Mouse (Mus musculus) CH12.LX (cell line): ENCODE data around the gene Nexn. TPM values are rescaled to one million over a fixed set of nuclear protein-coding genes. Genes with fewer than 3 reads are reported as not detected.

Experiments
- DNase-seq: peaks from one replicate; pipeline ENCODE4 v3.0.0-alpha.2; 2013; ENCODE audit errors: extremely low read depth
- H3K27ac ChIP-seq: 2 replicates; pipeline ENCODE4 v1.5.1; 2012; ENCODE audit warnings: low read depth, mild to moderate bottlenecking, control low read depth, moderate library complexity; ENCODE audit not compliant: insufficient read depth
- H3K27me3 ChIP-seq: replicated peaks from 2 replicates; pipeline ENCODE3; 2012; ENCODE audit warnings: inconsistent platforms
- H3K36me3 ChIP-seq, 2 experiments: replicated peaks in 1 of 2; 2 replicates each; pipeline versions ENCODE3 to v1.6.1; 2012; ENCODE audit warnings: inconsistent platforms in 1 of 2, low read length in 1 of 2, mild to moderate bottlenecking in 1 of 2, mixed read lengths in 1 of 2, moderate library complexity in 1 of 2; ENCODE audit not compliant: control insufficient read depth in 1 of 2, insufficient read depth in 1 of 2
- H3K4me1 ChIP-seq, 2 experiments: 2 replicates each; pipeline ENCODE4 v1.6.1; 2012; ENCODE audit warnings: inconsistent platforms in 1 of 2, moderate library complexity in 1 of 2; ENCODE audit not compliant: insufficient read depth in 2 of 2, control insufficient read depth in 1 of 2
- H3K4me2 ChIP-seq: 2 replicates; pipeline ENCODE4 v1.6.1; 2012; ENCODE audit warnings: low read depth, mild to moderate bottlenecking, control low read depth; ENCODE audit not compliant: poor library complexity, insufficient read depth, severe bottlenecking
- H3K4me3 ChIP-seq, 3 experiments: fragments of 150-350 bp in 1 of 3; sonication (generic) in 1 of 3; replicated peaks in 1 of 3; 2 replicates each; pipeline versions ENCODE3 to v1.5.1; 2011 to 2012; ENCODE audit warnings: low read depth in 2 of 3, low read length in 2 of 3, mild to moderate bottlenecking in 2 of 3, moderate library complexity in 2 of 3, control low read depth in 1 of 3, improper control_type of control experiment in 1 of 3, inconsistent platforms in 1 of 3, mixed read lengths in 1 of 3; ENCODE audit not compliant: poor library complexity in 1 of 3
- H3K79me2 ChIP-seq: replicated peaks from 2 replicates; pipeline ENCODE4 v1.6.1; 2012; ENCODE audit warnings: mild to moderate bottlenecking, moderate library complexity; ENCODE audit not compliant: control insufficient read depth, poor library complexity, insufficient read depth, severe bottlenecking; ENCODE audit errors: extremely low read depth
- H3K9ac ChIP-seq: 2 replicates; pipeline ENCODE4 v1.6.1; 2012; ENCODE audit warnings: low read depth, mild to moderate bottlenecking, control low read depth, moderate library complexity; ENCODE audit not compliant: insufficient read depth
- H3K9me3 ChIP-seq: replicated peaks from 2 replicates; pipeline ENCODE3; 2012; ENCODE audit warnings: low read length, inconsistent platforms, mixed read lengths
- CHD2 ChIP-seq: IDR thresholded peaks from 2 replicates; pipeline ENCODE4 v1.6.1; 2011; ENCODE audit warnings: low read length, improper control_type of control experiment
- CTCF ChIP-seq, 2 experiments: IDR thresholded peaks in 1 of 2; conservative IDR thresholded peaks in 1 of 2; 2 replicates each; pipeline ENCODE4 v1.5.1; 2011 to 2012; ENCODE audit warnings: low read depth in 2 of 2, low read length in 2 of 2, improper control_type of control experiment in 1 of 2, inconsistent platforms in 1 of 2, mild to moderate bottlenecking in 1 of 2, moderate library complexity in 1 of 2
- ELF1 ChIP-seq: IDR thresholded peaks from 2 replicates; pipeline ENCODE4 v1.6.1; 2014; ENCODE audit warnings: low read depth, mild to moderate bottlenecking, inconsistent platforms, low read length, improper control_type of control experiment
- GABPA ChIP-seq: IDR thresholded peaks from 2 replicates; pipeline ENCODE4 v1.6.1; 2012; ENCODE audit warnings: low read depth, low read length, improper control_type of control experiment, inconsistent platforms; ENCODE audit not compliant: insufficient replicate concordance
- HCFC1 ChIP-seq: IDR thresholded peaks from 2 replicates; pipeline ENCODE4 v1.6.1; 2012; ENCODE audit warnings: low read depth, mild to moderate bottlenecking, inconsistent platforms, low read length, improper control_type of control experiment
- IRF4 ChIP-seq: IDR thresholded peaks from 2 replicates; pipeline ENCODE4 v1.6.1; 2014; ENCODE audit warnings: low read depth, mild to moderate bottlenecking, inconsistent platforms, low read length, improper control_type of control experiment
- JUN ChIP-seq: IDR thresholded peaks from 2 replicates; pipeline ENCODE4 v1.6.1; 2011; ENCODE audit warnings: low read depth, mild to moderate bottlenecking, low read length, improper control_type of control experiment, moderate library complexity; ENCODE audit not compliant: insufficient read depth
- MAFK ChIP-seq: IDR thresholded peaks from 2 replicates; pipeline ENCODE4 v1.6.1; 2011; ENCODE audit warnings: low read length, improper control_type of control experiment; ENCODE audit not compliant: insufficient replicate concordance
- MAX ChIP-seq: IDR thresholded peaks from 2 replicates; pipeline ENCODE4 v1.6.1; 2011; ENCODE audit warnings: low read length, improper control_type of control experiment
- MAZ ChIP-seq: IDR thresholded peaks from 2 replicates; pipeline ENCODE4 v1.6.1; 2012; ENCODE audit warnings: low read depth, mild to moderate bottlenecking, inconsistent platforms, low read length, improper control_type of control experiment, moderate library complexity
- MEF2A ChIP-seq: IDR thresholded peaks from 2 replicates; pipeline ENCODE4 v1.6.1; 2014; ENCODE audit warnings: low read depth, mild to moderate bottlenecking, inconsistent platforms, low read length, improper control_type of control experiment, borderline replicate concordance
- MYC ChIP-seq: IDR thresholded peaks from 2 replicates; pipeline ENCODE4 v1.6.1; 2011; ENCODE audit warnings: low read depth, mild to moderate bottlenecking, improper control_type of control experiment, low read length
- NELFE ChIP-seq: IDR thresholded peaks from 2 replicates; pipeline ENCODE4 v1.6.1; 2011; ENCODE audit warnings: low read depth, low read length, improper control_type of control experiment
- NRF1 ChIP-seq: IDR thresholded peaks from 2 replicates; pipeline ENCODE4 v1.6.1; 2014; ENCODE audit warnings: low read depth, mild to moderate bottlenecking, inconsistent platforms, low read length, improper control_type of control experiment, moderate library complexity
- PAX5 ChIP-seq: IDR thresholded peaks from 2 replicates; pipeline ENCODE4 v1.6.1; 2012; ENCODE audit warnings: low read length, inconsistent platforms, mixed read lengths
- POLR2A ChIP-seq: IDR thresholded peaks from 2 replicates; pipeline ENCODE4 v1.6.1; 2011; ENCODE audit warnings: low read depth, mild to moderate bottlenecking, improper control_type of control experiment, low read length
- POLR2AphosphoS2 ChIP-seq: IDR thresholded peaks from 2 replicates; pipeline ENCODE4 v1.6.1; 2011; ENCODE audit warnings: low read depth, low read length, improper control_type of control experiment
- RCOR1 ChIP-seq: conservative IDR thresholded peaks from 2 replicates; pipeline ENCODE4 v1.6.1; 2012; ENCODE audit warnings: low read depth, mild to moderate bottlenecking, inconsistent platforms, low read length, improper control_type of control experiment
- SIN3A ChIP-seq: IDR thresholded peaks from 2 replicates; pipeline ENCODE4 v1.6.1; 2012; ENCODE audit warnings: low read length, improper control_type of control experiment, inconsistent platforms
- SMC3 ChIP-seq: IDR thresholded peaks from 2 replicates; pipeline ENCODE4 v1.6.1; 2011; ENCODE audit warnings: low read depth, low read length, improper control_type of control experiment
- TBP ChIP-seq: conservative IDR thresholded peaks from 2 replicates; pipeline ENCODE4 v1.6.1; 2011; ENCODE audit warnings: low read depth, low read length, improper control_type of control experiment
- TCF12 ChIP-seq: IDR thresholded peaks from 2 replicates; pipeline ENCODE4 v1.6.1; 2014; ENCODE audit warnings: low read depth, mild to moderate bottlenecking, inconsistent platforms, low read length, improper control_type of control experiment
- UBTF ChIP-seq: IDR thresholded peaks from 2 replicates; pipeline ENCODE4 v1.6.1; 2012; ENCODE audit warnings: low read depth, mild to moderate bottlenecking, inconsistent platforms, low read length, improper control_type of control experiment, moderate library complexity
- USF1 ChIP-seq: IDR thresholded peaks from 2 replicates; pipeline ENCODE4 v1.6.1; 2014; ENCODE audit warnings: low read depth, mild to moderate bottlenecking, inconsistent platforms, low read length, improper control_type of control experiment
- USF2 ChIP-seq: conservative IDR thresholded peaks from 2 replicates; pipeline ENCODE4 v1.6.1; 2011; ENCODE audit warnings: low read depth, low read length, improper control_type of control experiment
- ZC3H11A ChIP-seq: IDR thresholded peaks from 2 replicates; pipeline ENCODE4 v1.6.1; 2012; ENCODE audit warnings: low read depth, mild to moderate bottlenecking, inconsistent platforms, low read length, improper control_type of control experiment
- ZKSCAN1 ChIP-seq: IDR thresholded peaks from 2 replicates; pipeline ENCODE4 v1.6.1; 2012; ENCODE audit warnings: low read depth, inconsistent platforms, low read length, improper control_type of control experiment, borderline replicate concordance
- ZMIZ1 ChIP-seq: IDR thresholded peaks from 2 replicates; pipeline ENCODE4 v1.6.1; 2012; ENCODE audit warnings: low read depth, mild to moderate bottlenecking, inconsistent platforms, low read length, improper control_type of control experiment
- dilution Hi-C: fragments of 300-500 bp; cut with MboI; formaldehyde crosslinking; loops from 2 replicates; pipeline ENCODE4 v1.14.3; 2020; ENCODE audit warnings: low sequenced_read_pairs; ENCODE audit not compliant: extremely low pct_unique_long_range_greater_than_20kb, extremely low pct_ligation_motif_present
- in situ Hi-C: fragments of 300-500 bp; cut with MboI; formaldehyde crosslinking; loops from 3 replicates; pipeline ENCODE4 v1.14.3; 2019; ENCODE audit warnings: low sequenced_read_pairs, low pct_ligation_motif_present, low pct_unique_long_range_greater_than_20kb, mixed read lengths
- polyA plus RNA-seq: library from polyadenylated mRNA; unstranded; fragments of >175 nt; gene quantifications from 2 replicates; pipeline ENCODE4 v1.2.1, GENCODE M21; 2012; ENCODE audit warnings: low read depth; ENCODE audit not compliant: insufficient read length
- total RNA-seq, 2 experiments: library from RNA; depleted of rRNA; stranded (reverse); fragments of 300-350 nt in 1 of 2; fragments of >200 nt in 1 of 2; gene quantifications; 2 replicates each; pipeline ENCODE4 v1.2.3; 2012 to 2014

The Nexn gene
- total and polyA plus RNA-seq, 3 experiments: 0.08 to 0.17 TPM; not detected in 1

DNA sequence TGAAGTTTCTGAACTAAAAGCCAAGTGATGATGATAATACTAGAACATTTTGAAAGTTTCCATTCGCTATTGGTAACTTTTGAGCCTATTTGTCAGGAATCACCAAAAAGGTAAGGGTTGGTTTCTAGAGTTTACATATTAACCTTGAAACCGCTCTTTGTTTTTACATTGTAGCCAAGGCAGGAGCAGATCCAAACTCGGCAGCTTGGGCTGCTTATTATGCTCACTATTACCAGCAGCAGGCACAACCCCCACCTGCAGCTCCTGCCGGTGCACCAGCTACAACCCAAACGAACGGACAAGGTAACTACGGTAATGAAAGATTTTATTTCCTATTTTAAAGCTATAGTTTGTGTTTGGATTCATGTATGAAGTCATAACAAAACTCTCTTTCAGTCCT lies 40.2 kb downstream of the Nexn start:
- TF ChIP-seq IRF4: no peak
- no peak for TF ChIP-seq GABPA
- no peak for TF ChIP-seq PAX5
- TF ChIP-seq USF1: no peak
- no peak for TF ChIP-seq MEF2A
- TF ChIP-seq ZMIZ1: no peak
- no peak for TF ChIP-seq MYC
- TF ChIP-seq UBTF: no peak
- TF ChIP-seq USF2: no peak
- no peak for TF ChIP-seq RCOR1
- no peak for TF ChIP-seq ZKSCAN1
- no peak for TF ChIP-seq MAFK
- TF ChIP-seq NRF1: no peak
- TF ChIP-seq MAX: no peak
- TF ChIP-seq SMC3: no peak
- Histone ChIP-seq H3K9ac (no peak overlapping the region), H3K36me3 (peaks cover 68 to 94% of the 10 kb centered on the region in 2 experiments), H3K9me3 (no peaks in the 10 kb centered on the region), H3K4me2 (no peak overlapping the region), H3K27ac (no peak overlapping the region), H3K4me3 (no peak overlapping the region), H3K4me1 (peaks cover 0 to 2% of the 10 kb centered on the region in 2 experiments; a peak in 2 of 4 replicates), H3K27me3 (no peaks in the 10 kb centered on the region), H3K79me2 (peaks cover 41% of the 10 kb centered on the region)
- dilution Hi-C loops: no loop called here
- no peak for DNase-seq
- in situ Hi-C loops: no loop called here

DNA sequence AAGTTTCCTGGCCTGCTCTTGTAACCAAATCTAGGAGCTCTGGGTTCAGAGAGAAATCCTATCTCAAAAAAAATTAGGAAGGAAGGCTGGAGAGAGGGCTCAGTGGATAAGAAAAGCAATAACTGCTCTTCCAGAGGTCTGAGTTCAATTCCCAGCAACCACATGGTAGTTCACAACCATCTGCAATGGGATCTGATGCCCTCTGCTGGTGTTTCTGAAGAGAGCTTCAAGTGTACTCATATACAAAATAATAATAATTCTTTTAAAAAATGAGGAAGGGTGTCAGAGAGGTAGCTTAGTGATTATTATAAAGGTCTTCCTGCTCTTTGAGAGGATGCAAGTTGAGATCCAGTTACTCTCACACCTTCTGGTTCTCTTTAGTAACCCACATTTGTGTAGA lies 41.2 kb downstream of the Nexn start:
- in situ Hi-C loops: no loop called here
- H3K4me1 ChIP-seq: no peaks in the 10 kb centered on the region
- no peaks in the 10 kb centered on the region for H3K27me3 ChIP-seq
- no peaks in the 10 kb centered on the region for H3K9me3 ChIP-seq
- peaks cover 71 to 97% of the 10 kb centered on the region in 2 experiments for H3K36me3 ChIP-seq
- H3K9ac ChIP-seq: no peak overlapping the region
- no peak overlapping the region for H3K4me2 ChIP-seq
- DNase-seq: no peak
- H3K27ac ChIP-seq: no peak overlapping the region
- peaks cover 37% of the 10 kb centered on the region for H3K79me2 ChIP-seq
- dilution Hi-C loops: no loop called here
- no peak for TF ChIP-seq PAX5
- no peak for TF ChIP-seq RCOR1
- TF ChIP-seq ZC3H11A: no peak
- no peak for TF ChIP-seq MAZ
- TF ChIP-seq NELFE: no peak
- TF ChIP-seq TBP: no peak
- TF ChIP-seq NRF1: no peak
- peak; percentile 26 for TF ChIP-seq SMC3
- peak; percentile 22 to 50; a peak in 2 of 4 replicates for TF ChIP-seq CTCF (conservative IDR thresholded peaks at IDR 0.05 in 1 of 2, IDR thresholded peaks at IDR 0.05 in 1 of 2; ENCODE audit: low read depth in 2 of 2, low read length in 2 of 2)
- no peak for TF ChIP-seq ZKSCAN1
- TF ChIP-seq JUN: no peak
- TF ChIP-seq IRF4: no peak
- no peak for TF ChIP-seq TCF12
- no peak for TF ChIP-seq POLR2AphosphoS2
- no peak for TF ChIP-seq ELF1
- no peak for TF ChIP-seq CHD2
- TF ChIP-seq SIN3A: no peak
- TF ChIP-seq HCFC1: no peak
- TF ChIP-seq MYC: 0 out of 2 replicates have a peak, but pooled peaks have one; percentile 58
- 0 out of 2 replicates have a peak, but pooled peaks have one; percentile 41 for TF ChIP-seq ZMIZ1
- TF ChIP-seq POLR2A: peak; percentile 39; the same call in 1 of the 2 replicates
- no peak for TF ChIP-seq MAX
- no peak for TF ChIP-seq UBTF
- no peak overlapping the region for H3K4me3 ChIP-seq
